Mouse (Mus musculus) limb, embryonic 14.5 days (tissue): ENCODE data around the gene Acp1. TPM values are rescaled to one million over a fixed set of nuclear protein-coding genes. Genes with fewer than 3 reads are reported as not detected.

ENCODE experiments used
- ATAC-seq: fragments of 200-750 bp; cut with Nextera tagmentation; 2 replicates; pipeline ENCODE4 v1.8.0; 2017; ENCODE audit warnings: low read depth, moderate number of reproducible peaks, moderate TSS enrichment; ENCODE audit not compliant: low FRiP score
- DNase-seq: peaks from one replicate; pipeline ENCODE4 v3.0.0-alpha.2; 2015; ENCODE audit warnings: low spot score
- H3K27ac ChIP-seq: fragments of 300-500 bp; sonication (generic); replicated peaks from 2 replicates; pipeline ENCODE4 v1.5.1; 2014; ENCODE audit warnings: low read depth, mild to moderate bottlenecking, low read length, moderate library complexity, mixed read lengths
- H3K27me3 ChIP-seq: fragments of 300-500 bp; sonication (generic); 2 replicates; pipeline ENCODE4 v1.6.1; 2014; ENCODE audit warnings: low read length, mixed read lengths; ENCODE audit not compliant: control insufficient read depth, insufficient read depth
- H3K36me3 ChIP-seq: fragments of 300-500 bp; sonication (generic); 2 replicates; pipeline ENCODE4 v1.6.1; 2014; ENCODE audit warnings: mild to moderate bottlenecking, low read length, moderate library complexity, mixed read lengths; ENCODE audit not compliant: control insufficient read depth, insufficient read depth
- H3K4me1 ChIP-seq: fragments of 300-500 bp; sonication (generic); 2 replicates; pipeline ENCODE4 v1.6.1; 2014; ENCODE audit warnings: antibody characterized with exemption, low read length, mixed read lengths; ENCODE audit not compliant: control insufficient read depth, insufficient read depth
- H3K4me2 ChIP-seq: fragments of 300-500 bp; sonication (generic); replicated peaks from 2 replicates; pipeline ENCODE4 v1.6.1; 2014; ENCODE audit warnings: low read depth, mild to moderate bottlenecking, low read length, moderate library complexity; ENCODE audit not compliant: severe bottlenecking
- H3K4me3 ChIP-seq: fragments of 300-500 bp; sonication (generic); replicated peaks from 2 replicates; pipeline ENCODE4 v1.5.1; 2014; ENCODE audit warnings: low read length
- H3K9ac ChIP-seq: fragments of 300-500 bp; sonication (generic); 2 replicates; pipeline ENCODE4 v1.6.1; 2014; ENCODE audit warnings: mild to moderate bottlenecking, low read depth, low read length, moderate library complexity; ENCODE audit not compliant: severe bottlenecking
- H3K9me3 ChIP-seq: fragments of 300-500 bp; sonication (generic); 2 replicates; pipeline ENCODE4 v1.6.1; 2016; ENCODE audit warnings: low read length; ENCODE audit not compliant: control insufficient read depth
- POLR2A ChIP-seq: fragments of 200-500 bp; IDR thresholded peaks from 2 replicates; pipeline ENCODE4 v1.8.0; 2012; ENCODE audit warnings: inconsistent platforms, mild to moderate bottlenecking, moderate library complexity, borderline replicate concordance; ENCODE audit not compliant: insufficient read depth, insufficient read length; ENCODE audit errors: extremely low read depth
- WGBS: fragments of 180-500 bp; shearing (Covaris S2); extraction: QIAGEN DNeasy Blood & Tissue Kit; methylation state at CpG from one replicate; pipeline ENCODE4 v1.1.7; 2014; 5-methylcytosine and 5-hydroxymethylcytosine counted together
- polyA plus RNA-seq, 2 experiments: library from polyadenylated mRNA; depleted of rRNA in 1 of 2; stranded (reverse) in 1 of 2; unstranded in 1 of 2; fragments of >200 nt; fragmentation: Nextera tagmentation in 1 of 2; extraction: Ambion mirVana in 1 of 2; gene quantifications; 2 replicates each; pipeline versions ENCODE4 v1.2.1 to v1.2.3; 2012 to 2014

The Acp1 gene
- polyA plus RNA-seq, 2 experiments, result 27.3 to 169 TPM

DNA sequence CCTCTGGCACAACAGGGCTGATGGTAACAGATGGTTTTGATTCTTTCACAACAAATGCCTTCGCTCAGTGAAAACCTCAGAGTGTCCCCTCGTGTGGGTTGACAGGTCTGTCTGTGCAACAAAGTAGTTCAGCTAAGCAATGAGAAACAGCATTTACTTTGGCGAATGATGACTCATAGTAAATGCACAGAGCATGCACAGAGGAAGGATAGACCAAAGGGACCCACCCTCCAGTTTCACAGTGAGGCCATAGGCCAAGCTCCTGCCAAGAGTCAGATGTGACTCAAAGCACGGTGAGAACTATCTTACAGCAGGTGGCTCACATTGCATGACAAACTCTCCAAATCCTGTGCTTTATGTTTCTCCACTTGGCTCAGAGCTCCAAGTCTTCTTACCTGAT lies 45.6 kb downstream of the Acp1 start:
- Histone ChIP-seq H3K27ac (no peak overlapping the region), H3K4me1 (no peaks in the 10 kb centered on the region), H3K4me2 (no peak overlapping the region), H3K9me3 (no peaks in the 10 kb centered on the region), H3K9ac (no peak overlapping the region), H3K27me3 (no peaks in the 10 kb centered on the region), H3K4me3 (no peak overlapping the region), H3K36me3 (no peaks in the 10 kb centered on the region)
- 53% methylated on average over 4 of the region's 4 CpGs for WGBS
- TF ChIP-seq POLR2A, result no peak
- ATAC-seq, result no peak
- no peak for DNase-seq

DNA sequence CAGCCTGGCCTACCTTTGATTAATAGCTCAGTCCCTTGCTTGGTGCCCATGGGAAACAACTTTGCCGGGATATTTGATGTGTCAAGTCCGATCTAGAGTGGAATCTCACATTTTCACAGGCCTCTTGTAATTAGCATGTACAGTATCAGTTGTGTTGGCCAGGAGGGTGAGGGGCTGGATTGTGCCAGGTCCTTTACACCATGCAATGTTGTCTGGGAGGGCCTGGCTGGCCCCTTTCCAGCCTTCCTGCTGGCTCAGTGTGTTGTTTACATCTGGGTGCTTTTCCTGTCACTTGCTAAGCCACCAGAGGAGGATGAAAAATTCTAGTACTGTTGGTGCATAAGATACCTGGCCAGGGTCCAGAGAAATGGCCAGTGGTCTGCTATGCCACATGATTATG lies 47.0 kb downstream of the Acp1 start:
- WGBS, result 60% methylated on average over 2 of the region's 2 CpGs
- Histone ChIP-seq H3K4me2 (no peak overlapping the region), H3K4me1 (no peaks in the 10 kb centered on the region), H3K27ac (no peak overlapping the region), H3K27me3 (no peaks in the 10 kb centered on the region), H3K36me3 (no peaks in the 10 kb centered on the region), H3K4me3 (no peak overlapping the region), H3K9ac (no peak overlapping the region), H3K9me3 (no peaks in the 10 kb centered on the region)
- DNase-seq (no peak), ATAC-seq (no peak)
- no peak for TF ChIP-seq POLR2A

DNA sequence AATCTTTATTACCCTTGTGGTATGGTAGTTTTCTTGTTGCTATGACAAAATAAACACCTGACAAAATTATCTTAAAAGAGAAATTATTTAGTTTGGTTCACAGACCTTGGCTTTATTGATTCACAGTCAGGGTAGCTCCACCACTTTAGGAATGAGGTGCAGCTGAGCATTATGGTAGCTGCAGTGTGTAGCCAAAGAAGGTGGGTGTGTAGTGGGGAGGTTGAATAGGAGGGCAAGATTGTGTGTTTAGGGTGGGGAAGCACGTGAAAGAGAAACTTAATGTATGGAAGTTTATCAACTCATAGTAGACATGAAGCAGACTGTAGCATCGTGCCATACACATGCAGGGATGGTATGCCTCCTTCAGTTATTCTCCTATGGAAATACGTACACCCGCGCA lies 55.2 kb downstream of the Acp1 start:
- no peak overlapping the region for H3K4me2 ChIP-seq
- no peak overlapping the region for H3K9ac ChIP-seq
- DNase-seq, result no peak
- H3K4me1 ChIP-seq, result no peaks in the 10 kb centered on the region
- H3K27me3 ChIP-seq, result no peaks in the 10 kb centered on the region
- H3K9me3 ChIP-seq, result no peaks in the 10 kb centered on the region
- H3K4me3 ChIP-seq, result no peak overlapping the region
- 89% methylated on average over 5 of the region's 5 CpGs for WGBS
- no peaks in the 10 kb centered on the region for H3K36me3 ChIP-seq
- no peak for TF ChIP-seq POLR2A
- H3K27ac ChIP-seq, result no peak overlapping the region
- no peak for ATAC-seq

DNA sequence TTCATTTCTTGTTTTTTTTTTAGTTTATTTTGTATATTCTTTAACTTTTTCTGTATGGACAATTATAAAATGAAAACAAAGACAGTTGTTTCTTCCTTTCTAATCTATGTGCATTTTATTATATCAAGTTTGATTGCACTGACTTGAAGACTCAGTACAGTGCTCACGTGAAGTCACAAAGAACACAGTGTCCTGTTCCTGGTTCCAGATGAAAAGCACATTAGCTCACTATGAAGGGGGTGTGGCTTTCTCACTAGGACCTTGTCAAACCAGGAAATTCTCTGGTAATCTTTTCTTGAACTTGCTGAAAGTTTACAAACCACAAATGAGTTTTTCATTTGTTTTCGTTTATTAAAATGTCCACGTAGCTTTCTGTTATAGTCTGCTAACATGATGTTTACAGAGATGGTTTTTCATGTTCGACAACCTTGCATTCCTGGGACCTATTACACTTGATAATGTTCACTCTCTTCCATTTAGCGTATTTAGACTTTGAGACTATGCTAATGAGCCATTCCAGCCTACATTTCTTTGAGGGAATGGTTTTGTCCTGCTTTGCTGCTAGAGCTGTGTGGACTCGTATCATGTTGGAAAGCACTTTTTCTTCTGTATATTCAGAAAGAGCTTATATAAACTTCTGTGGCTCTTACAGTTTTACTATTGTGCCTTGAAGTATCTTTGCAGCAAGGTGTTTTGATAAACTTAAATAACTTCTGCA lies 55.8 kb downstream of the Acp1 start:
- DNase-seq, result no peak
- no peaks in the 10 kb centered on the region for H3K36me3 ChIP-seq
- no peaks in the 10 kb centered on the region for H3K27me3 ChIP-seq
- no peaks in the 10 kb centered on the region for H3K9me3 ChIP-seq
- no peak for TF ChIP-seq POLR2A
- no peak overlapping the region for H3K4me2 ChIP-seq
- H3K9ac ChIP-seq, result no peak overlapping the region
- H3K27ac ChIP-seq, result no peak overlapping the region
- 71% methylated on average over 6 of the region's 6 CpGs for WGBS
- H3K4me1 ChIP-seq, result no peaks in the 10 kb centered on the region
- no peak for ATAC-seq
- no peak overlapping the region for H3K4me3 ChIP-seq

DNA sequence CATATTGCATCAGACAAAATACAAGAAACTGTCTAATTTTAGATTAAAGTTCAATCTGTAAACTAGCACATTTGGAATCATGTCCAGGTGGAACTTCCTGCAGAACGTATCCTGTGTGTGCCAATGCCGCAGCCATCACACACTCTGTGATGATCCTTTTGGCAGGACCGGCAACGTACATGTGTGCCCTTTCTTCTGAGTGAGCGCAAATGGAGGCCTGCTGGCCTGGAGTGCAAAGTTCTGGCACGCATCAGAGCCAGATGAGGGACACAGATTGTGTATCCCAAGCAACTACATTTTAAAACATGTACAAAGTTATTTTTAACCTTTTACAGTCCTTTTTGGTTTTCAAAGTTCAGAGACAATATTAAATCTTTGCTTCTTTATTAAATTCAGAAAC lies 59.5 kb downstream of the Acp1 start:
- Histone ChIP-seq H3K27ac (no peak overlapping the region), H3K9ac (no peak overlapping the region), H3K9me3 (no peaks in the 10 kb centered on the region), H3K36me3 (no peaks in the 10 kb centered on the region), H3K4me2 (no peak overlapping the region), H3K27me3 (no peaks in the 10 kb centered on the region), H3K4me3 (no peak overlapping the region), H3K4me1 (no peaks in the 10 kb centered on the region)
- ATAC-seq, result no peak
- no peak for DNase-seq
- WGBS, result 83% methylated on average over 6 of the region's 6 CpGs
- TF ChIP-seq POLR2A, result no peak
